Mouse (Mus musculus) liver, embryonic 12.5 days (tissue): ENCODE results near the gene Slc35c1. TPM values are rescaled to one million over a fixed set of nuclear protein-coding genes. Genes with fewer than 3 reads are reported as not detected.

Experiments
- ATAC-seq: fragments of 200-750 bp; cut with Nextera tagmentation; 2 replicates; pipeline ENCODE4 v1.8.0; 2017; ENCODE audit warnings: moderate number of reproducible peaks, mild to moderate bottlenecking, moderate library complexity
- H3K27ac ChIP-seq: fragments of 300-500 bp; sonication (generic); 2 replicates; pipeline ENCODE4 v1.5.1; 2016; ENCODE audit warnings: mild to moderate bottlenecking
- H3K27me3 ChIP-seq: fragments of 300-500 bp; sonication (generic); replicated peaks from 2 replicates; pipeline ENCODE4 v1.6.1; 2016; ENCODE audit warnings: mild to moderate bottlenecking, moderate library complexity
- H3K36me3 ChIP-seq: fragments of 300-500 bp; sonication (generic); 2 replicates; pipeline ENCODE4 v1.6.1; 2016; ENCODE audit warnings: mild to moderate bottlenecking, moderate library complexity
- H3K4me1 ChIP-seq: fragments of 300-500 bp; sonication (generic); 2 replicates; pipeline ENCODE4 v1.6.1; 2016
- H3K4me2 ChIP-seq: fragments of 300-500 bp; sonication (generic); 2 replicates; pipeline ENCODE4 v1.6.1; 2016; ENCODE audit warnings: mild to moderate bottlenecking, moderate library complexity
- H3K4me3 ChIP-seq: fragments of 300-500 bp; sonication (generic); 2 replicates; pipeline ENCODE4 v1.5.1; 2016; ENCODE audit warnings: mild to moderate bottlenecking, moderate library complexity
- H3K9ac ChIP-seq: fragments of 300-500 bp; sonication (generic); 2 replicates; pipeline ENCODE4 v1.6.1; 2016; ENCODE audit warnings: mild to moderate bottlenecking, moderate library complexity
- H3K9me3 ChIP-seq: fragments of 300-500 bp; sonication (generic); replicated peaks from 2 replicates; pipeline ENCODE4 v1.6.1; 2016; ENCODE audit warnings: mild to moderate bottlenecking, moderate library complexity
- WGBS: fragments of 180-500 bp; shearing (Covaris S2); methylation state at CpG from one replicate; pipeline ENCODE4 v1.1.7; 2016; ENCODE audit not compliant: insufficient replicate concordance; 5-methylcytosine and 5-hydroxymethylcytosine counted together
- polyA plus RNA-seq: library from polyadenylated mRNA; unstranded; fragments of >200 nt; fragmentation: Nextera tagmentation; extraction: Ambion mirVana; gene quantifications from 2 replicates; pipeline ENCODE4 v1.2.1, GENCODE M21; 2016

Gene Slc35c1
- polyA plus RNA-seq, 1 experiment from 2014 or later, result 15.3 TPM

- no peak overlapping the region for H3K4me2 ChIP-seq
Observed at GRCm38 (mm10) chr2:92445890-92446289, 14.4 kb downstream of the Slc35c1 start.

GRCm38 (mm10) chr2:92444376-92444775 is 16.0 kb downstream of the Slc35c1 start:
- H3K4me2 ChIP-seq, result peak overlapping the region; percentile 33
- no peak overlapping the region for H3K27ac ChIP-seq
- no peaks in the 10 kb centered on the region for H3K9me3 ChIP-seq
- H3K4me3 ChIP-seq, result no peak overlapping the region
- no peak overlapping the region for H3K9ac ChIP-seq
- WGBS, result 10% methylated on average over 4 of the region's 4 CpGs
- H3K36me3 ChIP-seq, result no peaks in the 10 kb centered on the region
- H3K4me1 ChIP-seq, result peaks cover 59% of the 10 kb centered on the region
- peaks cover 46% of the 10 kb centered on the region for H3K27me3 ChIP-seq
- peak; percentile 88 for ATAC-seq

More at GRCm38 (mm10) chr2:92445890-92446289, 14.4 kb downstream of the Slc35c1 start:
- WGBS, result 51% methylated on average over 9 of the region's 9 CpGs
- H3K4me1 ChIP-seq, result peaks cover 60% of the 10 kb centered on the region
- ATAC-seq, result no peak
- no peak overlapping the region for H3K27ac ChIP-seq
- H3K36me3 ChIP-seq, result no peaks in the 10 kb centered on the region
- no peak overlapping the region for H3K9ac ChIP-seq
- H3K27me3 ChIP-seq, result peaks cover 61% of the 10 kb centered on the region
- no peaks in the 10 kb centered on the region for H3K9me3 ChIP-seq
- H3K4me3 ChIP-seq, result no peak overlapping the region

GRCm38 (mm10) chr2:92443313-92443712 is 17.0 kb downstream of the Slc35c1 start:
- H3K4me2 ChIP-seq, result no peak overlapping the region
- H3K9ac ChIP-seq, result no peak overlapping the region
- ATAC-seq, result no peak
- no peak overlapping the region for H3K4me3 ChIP-seq
- no peak overlapping the region for H3K27ac ChIP-seq
- H3K9me3 ChIP-seq, result no peaks in the 10 kb centered on the region
- H3K27me3 ChIP-seq, result peaks cover 36% of the 10 kb centered on the region
- H3K4me1 ChIP-seq, result peaks cover 59% of the 10 kb centered on the region
- H3K36me3 ChIP-seq, result no peaks in the 10 kb centered on the region
- 76% methylated on average over 4 of the region's 4 CpGs for WGBS

DNA sequence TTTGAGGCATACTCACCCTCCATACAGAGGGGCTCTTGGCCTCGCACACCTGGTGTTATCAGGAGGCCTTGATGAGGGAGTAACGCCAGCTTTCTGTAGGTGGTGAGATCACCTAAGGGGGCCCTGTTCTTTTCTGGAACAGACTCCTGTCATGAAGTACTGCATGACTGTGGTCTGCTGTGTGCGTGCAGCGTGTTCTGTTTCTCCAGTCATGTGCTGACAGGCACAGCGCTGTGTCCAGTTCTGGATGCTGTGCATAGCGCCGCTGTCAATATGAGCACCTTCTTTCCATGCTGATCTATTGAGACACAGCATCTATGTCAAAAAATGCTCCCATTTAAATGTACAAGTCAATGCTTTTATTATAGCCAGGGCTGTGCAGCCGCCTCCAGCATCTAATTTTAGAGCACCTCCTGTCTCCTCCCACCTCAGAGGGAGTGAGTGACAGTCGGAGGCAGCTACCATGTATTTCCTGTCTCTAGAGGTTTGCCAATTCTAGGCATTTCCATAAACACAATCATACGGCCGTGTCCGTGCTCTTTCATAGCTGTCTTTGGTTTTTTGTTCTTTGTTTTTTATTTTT is 17.8 kb downstream of the Slc35c1 start:
- peaks cover 28% of the 10 kb centered on the region for H3K27me3 ChIP-seq
- no peak overlapping the region for H3K4me3 ChIP-seq
- H3K27ac ChIP-seq, result no peak overlapping the region
- H3K9me3 ChIP-seq, result no peaks in the 10 kb centered on the region
- H3K4me1 ChIP-seq, result peaks cover 66% of the 10 kb centered on the region
- no peak overlapping the region for H3K4me2 ChIP-seq
- ATAC-seq, result no peak
- H3K36me3 ChIP-seq, result no peaks in the 10 kb centered on the region
- no peak overlapping the region for H3K9ac ChIP-seq
- 59% methylated on average over 12 of the region's 12 CpGs for WGBS

DNA sequence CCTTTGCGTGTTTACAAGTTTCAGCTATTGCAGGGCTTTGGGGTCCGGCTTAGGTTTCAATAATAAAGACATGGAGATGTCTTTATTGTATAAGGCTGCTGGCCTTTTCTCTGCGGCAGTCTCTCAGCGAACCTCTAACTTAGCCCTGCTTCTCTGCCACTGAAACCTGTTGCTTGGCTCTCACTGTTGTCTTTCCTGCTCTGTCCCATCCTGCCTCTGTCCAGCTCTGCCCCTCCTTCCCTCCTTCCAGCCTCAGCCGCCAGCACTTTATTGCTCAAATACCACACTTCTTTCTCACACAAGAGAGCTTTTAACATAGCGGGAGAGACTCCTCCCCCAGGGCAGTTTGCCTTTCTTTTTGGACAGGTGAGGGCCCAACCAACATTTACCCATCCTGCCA is 19.9 kb downstream of the Slc35c1 start:
- Histone ChIP-seq H3K4me1 (peaks cover 55% of the 10 kb centered on the region), H3K9ac (no peak overlapping the region), H3K27me3 (0 out of 2 replicates have a peak, but pooled peaks cover 17% of the 10 kb centered on the region), H3K4me3 (no peak overlapping the region), H3K4me2 (no peak overlapping the region), H3K36me3 (no peaks in the 10 kb centered on the region), H3K27ac (no peak overlapping the region), H3K9me3 (no peaks in the 10 kb centered on the region)
- 59% methylated on average over 6 of the region's 6 CpGs for WGBS
- ATAC-seq, result no peak

- H3K9me3 ChIP-seq, result no peaks in the 10 kb centered on the region
- no peak for ATAC-seq
- no peak overlapping the region for H3K9ac ChIP-seq
- H3K4me3 ChIP-seq, result no peak overlapping the region
- H3K27ac ChIP-seq, result no peak overlapping the region
- H3K4me1 ChIP-seq, result peaks cover 50% of the 10 kb centered on the region
- H3K4me2 ChIP-seq, result no peak overlapping the region
- peaks cover 14% of the 10 kb centered on the region; the same call in 1 of the 2 replicates for H3K27me3 ChIP-seq
- WGBS, result 46% methylated on average over 3 of the region's 3 CpGs
- H3K36me3 ChIP-seq, result no peaks in the 10 kb centered on the region
Observed at GRCm38 (mm10) chr2:92438567-92438966, 21.8 kb downstream of the Slc35c1 start.

- Histone ChIP-seq H3K9me3 (no peaks in the 10 kb centered on the region), H3K27me3 (peaks cover 14% of the 10 kb centered on the region; the same call in 1 of the 2 replicates), H3K4me3 (0 out of 2 replicates have a peak overlapping the region, but pooled peaks have one; percentile 5), H3K36me3 (no peaks in the 10 kb centered on the region), H3K4me2 (peak overlapping the region; percentile 51), H3K4me1 (peaks cover 50% of the 10 kb centered on the region), H3K9ac (no peak overlapping the region), H3K27ac (peak overlapping the region; percentile 41)
- 1% methylated on average over 5 of the region's 5 CpGs for WGBS
- no peak for ATAC-seq
Observed at GRCm38 (mm10) chr2:92437875-92438274, 22.5 kb downstream of the Slc35c1 start.

GRCm38 (mm10) chr2:92437366-92437765 is 23.0 kb downstream of the Slc35c1 start:
- peak overlapping the region; percentile 41 for H3K27ac ChIP-seq
- H3K4me2 ChIP-seq, result peak overlapping the region; percentile 51

GRCm38 (mm10) chr2:92435023-92435422 is 25.3 kb downstream of the Slc35c1 start:
- Histone ChIP-seq H3K4me1 (peaks cover 60% of the 10 kb centered on the region), H3K27me3 (peaks cover 7% of the 10 kb centered on the region; the same call in 1 of the 2 replicates), H3K9ac (no peak overlapping the region), H3K4me3 (no peak overlapping the region), H3K4me2 (peak overlapping the region; percentile 99), H3K9me3 (no peaks in the 10 kb centered on the region), H3K36me3 (no peaks in the 10 kb centered on the region), H3K27ac (no peak overlapping the region)
- WGBS, result 61% methylated on average over 6 of the region's 6 CpGs
- no peak for ATAC-seq

More at GRCm38 (mm10) chr2:92437366-92437765, 23.0 kb downstream of the Slc35c1 start:
- H3K9me3 ChIP-seq, result no peaks in the 10 kb centered on the region
- no peak for ATAC-seq
- H3K4me1 ChIP-seq, result peaks cover 52% of the 10 kb centered on the region
- no peak overlapping the region for H3K9ac ChIP-seq
- 35% methylated on average over 4 of the region's 4 CpGs for WGBS
- H3K36me3 ChIP-seq, result no peaks in the 10 kb centered on the region
- H3K4me3 ChIP-seq, result no peak overlapping the region
- H3K27me3 ChIP-seq, result peaks cover 14% of the 10 kb centered on the region; the same call in 1 of the 2 replicates

DNA sequence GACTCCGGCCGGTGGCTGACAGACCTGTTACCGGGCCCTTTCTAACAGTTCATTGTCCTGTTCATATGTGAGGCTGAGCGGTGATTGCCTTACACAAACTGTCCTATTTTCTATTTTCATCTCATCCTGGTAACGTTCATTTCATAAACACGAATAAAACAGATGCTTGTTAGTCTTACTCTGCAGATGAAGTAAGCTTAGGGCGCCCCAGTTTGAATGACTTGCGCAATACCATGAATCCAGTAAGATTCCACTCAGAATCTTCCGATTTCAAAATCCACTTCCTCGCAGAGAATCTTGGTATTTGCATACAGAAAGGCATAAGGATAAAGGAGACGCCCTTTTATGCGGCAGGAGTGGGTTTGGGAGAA is 26.0 kb downstream of the Slc35c1 start:
- 12% methylated on average over 12 of the region's 12 CpGs for WGBS
- no peak overlapping the region for H3K27ac ChIP-seq

GRCm38 (mm10) chr2:92433578-92434374 is 26.6 kb downstream of the Slc35c1 start, which contains the start of gene Cry2:
Cry2 (minus strand) TSS chr2:92434043.
- H3K4me1 ChIP-seq, result peaks cover 72% of the 10 kb centered on the region
- H3K36me3 ChIP-seq, result 0 out of 2 replicates have a peak, but pooled peaks cover 7% of the 10 kb centered on the region
- H3K9me3 ChIP-seq, result no peaks in the 10 kb centered on the region
- peak within 1 kb of the TSS; percentile 83 for H3K27ac ChIP-seq
- H3K4me3 ChIP-seq, result peak within 1 kb of the TSS; percentile 87
- WGBS, result under 1% methylated on average over 76 of the region's 76 CpGs
- H3K9ac ChIP-seq, result peak within 1 kb of the TSS; percentile 90
- peak; percentile 97 for ATAC-seq
- peak within 1 kb of the TSS; percentile 99 for H3K4me2 ChIP-seq
- peaks cover 7% of the 10 kb centered on the region; the same call in 1 of the 2 replicates for H3K27me3 ChIP-seq

More for the DNA sequence above, 26.0 kb downstream of the Slc35c1 start:
- Histone ChIP-seq H3K4me1 (peaks cover 67% of the 10 kb centered on the region), H3K4me3 (peak overlapping the region; percentile 87), H3K9ac (peak overlapping the region; percentile 68), H3K4me2 (peak overlapping the region; percentile 99), H3K36me3 (0 out of 2 replicates have a peak, but pooled peaks cover 5% of the 10 kb centered on the region), H3K27me3 (peaks cover 7% of the 10 kb centered on the region; the same call in 1 of the 2 replicates), H3K9me3 (no peaks in the 10 kb centered on the region)
- ATAC-seq, result no peak
